Mouse (Mus musculus) kidney, embryonic 14.5 days (tissue): Measurements from ENCODE around the gene Tns1. TPM values are rescaled to one million over a fixed set of nuclear protein-coding genes. Genes with fewer than 3 reads are reported as not detected.

Experiments used
- ATAC-seq: fragments of 200-750 bp; cut with Nextera tagmentation; 2 replicates; pipeline ENCODE4 v1.8.0; 2017; ENCODE audit warnings: moderate number of reproducible peaks, mild to moderate bottlenecking, moderate TSS enrichment, moderate library complexity; ENCODE audit not compliant: low FRiP score, low TSS enrichment
- H3K27ac ChIP-seq: fragments of 300-500 bp; sonication (generic); 2 replicates; pipeline ENCODE4 v1.5.1; 2014; ENCODE audit warnings: low read depth, mild to moderate bottlenecking, low read length, moderate library complexity, mixed read lengths
- H3K27me3 ChIP-seq: fragments of 300-500 bp; sonication (generic); 2 replicates; pipeline ENCODE4 v1.6.1; 2014; ENCODE audit warnings: mild to moderate bottlenecking, low read length; ENCODE audit not compliant: control insufficient read depth, insufficient read depth
- H3K36me3 ChIP-seq: fragments of 300-500 bp; sonication (generic); 2 replicates; pipeline ENCODE4 v1.6.1; 2014; ENCODE audit warnings: low read length, mixed read lengths; ENCODE audit not compliant: control insufficient read depth, insufficient read depth
- H3K4me1 ChIP-seq: fragments of 300-500 bp; sonication (generic); 2 replicates; pipeline ENCODE4 v1.6.1; 2014; ENCODE audit warnings: low read length, mixed read lengths; ENCODE audit not compliant: control insufficient read depth, insufficient read depth
- H3K4me2 ChIP-seq: fragments of 300-500 bp; sonication (generic); replicated peaks from 2 replicates; pipeline ENCODE4 v1.6.1; 2014; ENCODE audit warnings: low read depth, mild to moderate bottlenecking, low read length
- H3K4me3 ChIP-seq: fragments of 300-500 bp; sonication (generic); 2 replicates; pipeline ENCODE4 v1.5.1; 2014; ENCODE audit warnings: mild to moderate bottlenecking, low read length
- H3K9ac ChIP-seq: fragments of 300-500 bp; sonication (generic); 2 replicates; pipeline ENCODE4 v1.6.1; 2014; ENCODE audit warnings: low read depth, mild to moderate bottlenecking, low read length, moderate library complexity
- H3K9me3 ChIP-seq: fragments of 300-500 bp; sonication (generic); 2 replicates; pipeline ENCODE4 v1.6.1; 2016; ENCODE audit warnings: low read length; ENCODE audit not compliant: control insufficient read depth
- WGBS: fragments of 180-500 bp; shearing (Covaris S2); extraction: QIAGEN DNeasy Blood & Tissue Kit; methylation state at CpG from one replicate; pipeline ENCODE4 v1.1.7; 2014; 5-methylcytosine and 5-hydroxymethylcytosine counted together
- polyA plus RNA-seq: library from polyadenylated mRNA; unstranded; fragments of >200 nt; fragmentation: Nextera tagmentation; extraction: Ambion mirVana; gene quantifications from 2 replicates; pipeline ENCODE4 v1.2.1, GENCODE M21; 2014

The Tns1 gene
- polyA plus RNA-seq, 1 experiment from 2014 or later = 59.2 TPM

DNA sequence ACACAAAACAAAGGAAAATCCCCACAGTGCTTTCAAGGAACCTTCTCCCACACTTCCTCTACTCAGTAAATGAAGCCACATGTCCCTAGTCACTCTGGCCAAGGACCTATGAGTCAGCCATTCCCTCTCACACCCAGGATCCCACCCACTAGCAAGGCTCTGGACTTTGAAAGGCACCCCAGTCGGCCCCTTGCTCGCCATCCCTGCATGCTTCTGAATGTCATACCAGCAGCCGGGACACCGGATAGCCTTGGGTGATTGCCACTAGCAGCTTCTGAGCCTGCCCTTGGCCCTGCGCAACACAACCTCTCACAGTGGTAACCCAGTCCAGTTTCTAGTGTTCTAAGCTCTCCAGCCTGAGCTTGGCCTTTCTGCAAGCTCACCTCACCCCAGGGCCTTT, 58.2 kb downstream of the Tns1 start:
- Histone ChIP-seq H3K27me3 (no peaks in the 10 kb centered on the region), H3K9ac (no peak overlapping the region), H3K4me3 (no peak overlapping the region), H3K36me3 (no peaks in the 10 kb centered on the region; the same call in 1 of the 2 replicates), H3K4me2 (no peak overlapping the region), H3K27ac (no peak overlapping the region), H3K4me1 (peaks cover 24% of the 10 kb centered on the region), H3K9me3 (no peaks in the 10 kb centered on the region)
- 85% methylated on average over 5 of the region's 5 CpGs for WGBS
- no peak for ATAC-seq

DNA sequence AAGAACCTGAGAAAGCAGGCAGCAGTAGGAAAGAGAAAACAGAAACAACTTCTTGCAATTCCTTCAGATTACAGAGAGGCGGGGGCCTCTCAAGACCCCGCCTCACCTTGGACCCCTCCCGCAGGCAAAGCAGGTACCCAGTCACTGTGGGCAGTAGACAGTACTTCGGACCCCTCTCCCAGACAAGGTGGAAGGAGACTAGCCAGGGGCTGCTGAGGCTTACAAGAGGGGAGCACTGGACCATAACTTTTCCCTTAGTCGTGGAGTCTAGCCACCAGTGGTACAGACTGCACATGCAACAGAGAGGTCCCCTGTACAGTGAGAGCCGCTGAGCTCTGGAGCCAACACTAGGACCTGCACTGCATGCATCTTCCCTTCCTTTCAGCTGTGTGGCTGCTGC, 64.2 kb downstream of the Tns1 start:
- Histone ChIP-seq H3K9ac (0 out of 2 replicates have a peak overlapping the region, but pooled peaks have one; percentile 18), H3K9me3 (no peaks in the 10 kb centered on the region), H3K27me3 (no peaks in the 10 kb centered on the region), H3K27ac (peak overlapping the region; percentile 42; the same call in 1 of the 2 replicates), H3K36me3 (no peaks in the 10 kb centered on the region; the same call in 1 of the 2 replicates), H3K4me3 (no peak overlapping the region), H3K4me2 (no peak overlapping the region), H3K4me1 (peaks cover 17% of the 10 kb centered on the region)
- WGBS = 56% methylated on average over 6 of the region's 6 CpGs
- ATAC-seq = peak; percentile 81

DNA sequence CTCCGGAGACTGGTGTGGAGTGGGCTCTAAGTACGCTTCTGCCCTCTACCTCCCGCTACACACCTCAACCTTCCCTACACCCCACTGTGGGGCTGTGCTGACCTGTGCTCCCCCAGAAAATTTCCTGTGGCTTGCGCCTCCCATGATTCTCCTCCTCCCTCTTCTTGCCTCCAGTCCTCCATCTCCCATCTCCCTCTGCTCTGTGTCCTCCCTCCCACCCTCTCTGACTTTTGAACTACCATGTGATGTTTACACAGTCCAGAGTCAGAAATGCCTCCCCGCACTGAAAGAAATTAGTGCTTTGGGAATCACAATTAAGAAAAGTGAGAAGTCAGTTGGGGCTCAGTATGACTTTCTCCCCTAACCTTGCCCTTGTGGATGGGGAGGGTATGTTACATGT, 64.7 kb downstream of the Tns1 start:
- peak overlapping the region; percentile 47 for H3K27ac ChIP-seq

DNA sequence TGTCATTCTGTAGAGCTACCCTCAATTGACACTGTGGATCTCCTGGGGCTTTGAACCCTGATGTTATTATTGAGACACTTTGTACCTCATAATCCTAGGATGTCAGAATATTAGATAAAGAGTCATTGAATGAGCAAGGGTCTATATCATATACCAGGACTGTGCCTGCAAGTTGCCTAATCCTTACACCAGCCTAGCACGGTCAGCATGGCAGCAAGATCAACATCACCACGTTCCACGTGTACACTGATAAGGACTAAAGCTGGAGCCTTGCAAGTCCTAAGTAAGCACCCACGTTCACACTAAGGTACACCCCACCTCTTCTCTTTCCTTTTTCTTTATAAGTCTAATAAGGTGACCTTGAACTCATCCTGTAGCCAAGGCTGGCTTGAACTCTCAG, 65.5 kb downstream of the Tns1 start:
- Histone ChIP-seq H3K4me3 (no peak overlapping the region), H3K4me2 (no peak overlapping the region), H3K9ac (no peak overlapping the region), H3K9me3 (no peaks in the 10 kb centered on the region), H3K27me3 (no peaks in the 10 kb centered on the region), H3K27ac (no peak overlapping the region), H3K36me3 (no peaks in the 10 kb centered on the region; the same call in 1 of the 2 replicates), H3K4me1 (peaks cover 28% of the 10 kb centered on the region)
- no peak for ATAC-seq
- WGBS = 82% methylated on average over 4 of the region's 4 CpGs

More for the DNA sequence above, 64.7 kb downstream of the Tns1 start:
- H3K9me3 ChIP-seq = no peaks in the 10 kb centered on the region
- no peak overlapping the region for H3K9ac ChIP-seq
- no peak overlapping the region for H3K4me2 ChIP-seq
- no peaks in the 10 kb centered on the region; the same call in 1 of the 2 replicates for H3K36me3 ChIP-seq
- no peak overlapping the region for H3K4me3 ChIP-seq
- WGBS = 61% methylated on average over 5 of the region's 5 CpGs
- ATAC-seq = 0 out of 2 replicates have a peak, but pooled peaks have one; percentile 29
- H3K4me1 ChIP-seq = peaks cover 22% of the 10 kb centered on the region
- H3K27me3 ChIP-seq = no peaks in the 10 kb centered on the region

DNA sequence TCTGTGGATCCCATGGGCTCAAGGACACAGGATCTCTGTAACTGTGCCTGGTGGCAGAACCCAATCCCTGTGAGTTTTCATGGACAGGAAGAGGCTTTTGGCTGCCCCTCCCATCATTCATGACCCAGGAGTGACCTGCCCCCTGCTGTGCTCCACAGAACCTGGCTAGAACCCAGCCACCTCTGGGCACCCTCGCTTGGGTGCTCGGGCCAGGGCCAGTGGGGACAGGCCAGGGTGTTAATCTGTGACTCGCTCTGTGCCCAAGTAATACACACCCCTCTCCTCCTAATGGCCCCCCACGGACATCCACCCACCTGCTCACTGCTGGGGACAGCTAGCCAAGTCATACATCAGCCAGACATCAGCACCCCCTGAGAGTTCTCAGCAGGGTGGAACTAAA, 65.9 kb downstream of the Tns1 start:
- Histone ChIP-seq H3K4me2 (no peak overlapping the region), H3K36me3 (no peaks in the 10 kb centered on the region; the same call in 1 of the 2 replicates), H3K4me1 (peaks cover 30% of the 10 kb centered on the region), H3K27me3 (no peaks in the 10 kb centered on the region), H3K9me3 (no peaks in the 10 kb centered on the region), H3K9ac (no peak overlapping the region), H3K4me3 (no peak overlapping the region), H3K27ac (no peak overlapping the region)
- no peak for ATAC-seq
- WGBS = 74% methylated on average over 4 of the region's 4 CpGs

DNA sequence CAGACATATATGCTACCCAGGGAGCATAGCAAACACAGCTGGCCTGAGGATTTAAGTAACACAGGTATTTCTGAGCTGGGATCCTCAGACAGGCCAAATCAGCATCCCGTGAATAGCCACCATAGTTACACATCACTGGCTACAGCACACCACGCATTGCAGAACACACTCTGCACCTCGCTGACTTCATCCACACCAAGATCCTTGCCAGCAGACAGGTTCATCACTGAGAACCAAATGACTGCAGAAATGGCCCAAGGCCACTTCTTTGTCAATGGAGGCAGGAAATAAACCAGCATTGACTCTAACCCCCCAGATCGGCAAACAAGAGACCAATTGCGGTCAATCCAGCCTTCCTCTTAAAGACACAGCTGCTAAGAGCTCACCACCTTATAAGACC, 66.7 kb downstream of the Tns1 start:
- Histone ChIP-seq H3K27ac (no peak overlapping the region), H3K27me3 (no peaks in the 10 kb centered on the region), H3K4me1 (peaks cover 30% of the 10 kb centered on the region), H3K4me3 (no peak overlapping the region), H3K9me3 (no peaks in the 10 kb centered on the region), H3K4me2 (no peak overlapping the region), H3K9ac (no peak overlapping the region), H3K36me3 (no peaks in the 10 kb centered on the region)
- 66% methylated on average over 5 of the region's 5 CpGs for WGBS
- ATAC-seq = no peak

DNA sequence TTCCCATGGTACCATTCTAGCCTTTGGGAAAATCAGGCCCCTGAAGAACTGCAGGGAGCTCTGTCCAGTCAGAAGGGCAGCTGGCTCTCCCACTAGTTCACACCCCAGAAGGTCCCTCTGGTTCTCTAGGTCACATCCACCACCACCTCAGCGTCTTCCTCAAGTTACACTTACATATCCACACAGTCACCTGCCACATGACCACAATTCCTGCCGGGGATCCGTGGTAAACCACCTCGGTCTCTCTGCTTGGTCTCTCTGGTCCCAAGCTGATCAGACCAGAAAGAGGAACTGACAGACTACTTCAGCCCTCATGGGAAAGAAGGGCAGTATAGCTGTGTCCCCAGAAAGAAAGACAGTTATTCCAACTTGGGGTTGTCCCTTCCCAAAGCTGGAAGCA, 68.7 kb downstream of the Tns1 start:
- Histone ChIP-seq H3K9ac (no peak overlapping the region), H3K4me3 (no peak overlapping the region), H3K4me2 (no peak overlapping the region), H3K27ac (no peak overlapping the region), H3K36me3 (no peaks in the 10 kb centered on the region), H3K9me3 (no peaks in the 10 kb centered on the region), H3K27me3 (no peaks in the 10 kb centered on the region), H3K4me1 (peaks cover 37% of the 10 kb centered on the region)
- no peak for ATAC-seq
- 76% methylated on average over 4 of the region's 4 CpGs for WGBS

DNA sequence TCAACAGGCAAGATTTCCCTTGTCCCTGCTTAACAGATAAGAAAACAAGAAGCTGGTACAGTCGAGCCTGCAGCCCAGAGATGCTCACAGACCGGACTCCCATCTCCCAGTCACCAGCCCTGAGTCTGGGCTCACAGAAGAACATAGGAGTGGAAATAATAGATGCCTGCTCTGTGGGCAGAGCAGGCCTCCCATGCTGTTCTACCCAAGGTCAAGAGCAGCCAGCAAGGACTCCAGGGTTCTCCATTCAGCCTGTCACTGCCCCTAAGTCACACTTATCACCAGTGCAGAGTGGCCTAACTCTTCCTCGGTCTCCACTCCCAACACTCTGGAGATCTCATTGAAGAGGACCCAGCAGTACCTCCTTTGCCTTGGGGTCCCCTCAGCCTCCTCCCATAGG, 69.8 kb downstream of the Tns1 start:
- Histone ChIP-seq H3K4me1 (peaks cover 30% of the 10 kb centered on the region), H3K9me3 (no peaks in the 10 kb centered on the region), H3K36me3 (no peaks in the 10 kb centered on the region), H3K4me2 (no peak overlapping the region), H3K27ac (no peak overlapping the region), H3K27me3 (no peaks in the 10 kb centered on the region), H3K4me3 (no peak overlapping the region), H3K9ac (no peak overlapping the region)
- no peak for ATAC-seq
- WGBS = 64% methylated on average over 3 of the region's 3 CpGs

DNA sequence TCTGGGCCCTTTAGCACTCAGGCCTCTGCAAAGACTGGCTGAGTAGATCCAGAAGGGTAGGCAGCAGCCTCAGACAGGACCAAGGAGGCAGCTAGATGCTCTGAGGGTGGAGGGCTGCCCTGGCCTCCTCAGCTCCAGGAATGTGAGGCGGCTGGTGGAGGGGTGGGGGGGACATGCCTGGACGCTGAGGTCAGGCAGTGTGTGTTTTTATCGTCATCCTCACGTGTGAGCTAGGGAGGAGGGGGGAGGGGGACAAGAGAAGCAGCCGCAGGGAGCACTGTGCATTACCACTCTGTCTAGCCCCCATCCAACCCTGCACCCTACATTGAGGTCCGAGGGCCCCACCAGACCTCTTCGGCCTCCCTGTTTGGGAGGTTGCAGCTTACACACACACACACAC, 70.2 kb downstream of the Tns1 start:
- Histone ChIP-seq H3K36me3 (no peaks in the 10 kb centered on the region), H3K27me3 (no peaks in the 10 kb centered on the region), H3K4me1 (peaks cover 25% of the 10 kb centered on the region), H3K9ac (no peak overlapping the region), H3K27ac (no peak overlapping the region), H3K9me3 (no peaks in the 10 kb centered on the region), H3K4me2 (no peak overlapping the region), H3K4me3 (no peak overlapping the region)
- WGBS = 24% methylated on average over 7 of the region's 7 CpGs
- ATAC-seq = peak; percentile 51
